Mouse (Mus musculus): ENCODE measurements at regions not wholly inside any gene's neighbourhood (a gene's known extent, or its start where the extent isn't known, plus 50 kb on each side); places are given as distances from the start of the nearest gene placed in this dataset.

DNA sequence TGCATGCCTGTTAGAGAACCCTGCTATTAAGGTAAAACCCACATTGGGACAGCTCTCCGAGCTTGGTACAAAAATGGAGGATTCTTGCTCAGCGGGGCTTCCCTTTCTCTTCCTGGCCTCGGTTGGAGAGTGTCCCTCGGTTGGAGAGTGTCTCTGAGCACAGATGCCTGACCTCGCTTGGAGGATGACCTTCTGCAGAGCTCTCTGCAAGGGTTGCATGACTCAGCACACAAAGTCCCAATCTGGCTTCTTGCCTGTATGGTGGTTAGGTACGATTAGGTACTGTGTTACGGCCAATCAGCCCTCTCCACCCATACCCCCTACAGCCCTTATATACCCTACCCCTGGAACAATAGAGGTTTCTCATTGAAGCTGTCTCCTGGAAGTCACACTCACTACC lies 177.1 kb upstream of the Rreb1 start:
- Histone ChIP-seq H3K4me3 (ENCODE audit: extremely low read depth, insufficient read depth, insufficient read length) (no peak overlapping the region), H3K27me3 (ENCODE audit: control insufficient read depth, insufficient read depth, low read length) (no peaks in the 10 kb centered on the region), H3K36me3 (ENCODE audit: control insufficient read depth, insufficient read depth, low read length) (no peaks in the 10 kb centered on the region), H3K27ac (ENCODE audit: insufficient read depth, low read length) (no peak overlapping the region), H3K4me1 (ENCODE audit: control insufficient read depth, insufficient read depth, insufficient read length) (no peaks in the 10 kb centered on the region; the same call in 1 of the 2 replicates)
- 76% methylated on average over 7 of the region's 7 CpGs for WGBS
- no peak for DNase-seq (ENCODE audit: low read depth in 1 of 2, low spot score in 2 of 2)
- TF ChIP-seq CTCF (IDR thresholded peaks at IDR 0.05; ENCODE audit: extremely low read depth, insufficient read depth, insufficient read length, insufficient replicate concordance) (no peak), POLR2A (IDR thresholded peaks at IDR 0.05; ENCODE audit: low read depth, low read length) (no peak)

DNA sequence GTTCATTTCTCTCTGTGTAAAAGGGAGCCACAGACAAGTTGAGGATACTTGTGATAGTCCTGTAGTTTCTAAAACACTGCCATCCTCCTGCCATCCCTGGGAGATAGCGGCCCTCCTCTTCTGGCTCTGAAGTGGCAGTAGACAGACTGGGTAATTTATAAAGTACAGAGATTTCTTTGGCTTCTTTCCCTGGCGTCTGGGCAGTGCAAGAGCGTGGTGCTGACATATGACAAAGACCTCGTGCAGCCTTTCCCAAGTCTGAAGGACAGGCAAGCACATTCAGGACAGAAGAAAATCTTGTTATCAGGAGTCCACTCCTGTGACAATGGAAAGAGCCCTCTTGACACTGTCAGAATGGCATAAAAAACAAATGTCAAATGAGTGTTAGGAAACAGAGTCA lies 175.9 kb upstream of the Rreb1 start:
- H3K4me3 ChIP-seq (ENCODE audit: extremely low read depth, insufficient read depth, insufficient read length): no peak overlapping the region
- 86% methylated on average over 4 of the region's 4 CpGs for WGBS
- no peaks in the 10 kb centered on the region for H3K27me3 ChIP-seq (ENCODE audit: control insufficient read depth, insufficient read depth, low read length)
- no peaks in the 10 kb centered on the region; the same call in 1 of the 2 replicates for H3K4me1 ChIP-seq (ENCODE audit: control insufficient read depth, insufficient read depth, insufficient read length)
- no peak overlapping the region for H3K27ac ChIP-seq (ENCODE audit: insufficient read depth, low read length)
- TF ChIP-seq CTCF (IDR thresholded peaks at IDR 0.05; ENCODE audit: extremely low read depth, insufficient read depth, insufficient read length, insufficient replicate concordance) (no peak), POLR2A (IDR thresholded peaks at IDR 0.05; ENCODE audit: low read depth, low read length) (no peak)
- H3K36me3 ChIP-seq (ENCODE audit: control insufficient read depth, insufficient read depth, low read length): no peaks in the 10 kb centered on the region
- DNase-seq (ENCODE audit: low read depth in 1 of 2, low spot score in 2 of 2): no peak

DNA sequence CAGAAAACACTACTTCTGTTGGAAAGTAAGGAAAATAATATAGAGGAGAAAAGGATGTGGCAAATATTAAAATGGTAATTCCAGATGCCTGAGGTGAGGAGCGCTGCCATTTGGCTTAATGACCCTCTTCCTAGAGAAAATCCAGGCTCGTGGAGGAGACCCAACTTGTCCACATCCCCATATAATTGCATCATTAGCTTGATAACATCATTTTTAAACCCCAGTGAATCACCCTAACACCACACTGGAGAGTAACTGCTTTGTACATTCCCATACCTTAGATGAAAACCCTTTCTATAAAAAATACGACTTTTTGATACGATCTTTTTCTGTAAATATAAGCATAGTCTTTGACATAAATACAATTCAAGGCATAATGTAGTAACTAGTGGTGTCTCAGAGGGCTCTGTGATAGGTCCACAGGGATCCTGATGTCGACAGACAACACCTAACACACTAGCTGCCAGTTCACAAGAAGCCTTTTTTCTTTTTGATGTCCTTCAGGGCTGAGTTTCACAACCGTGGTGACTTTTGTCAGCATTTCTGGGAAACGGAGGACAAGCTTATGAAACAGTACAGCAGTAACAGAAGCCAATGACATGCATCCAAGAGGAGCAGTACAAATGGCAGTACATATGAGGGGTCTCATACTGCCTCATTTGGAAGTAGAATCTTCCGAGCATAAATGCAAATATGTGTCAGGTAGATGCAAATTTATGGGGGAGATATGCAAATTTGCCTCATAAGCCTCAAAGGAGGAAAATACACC lies 174.8 kb upstream of the Rreb1 start:
- Histone ChIP-seq H3K4me1 (ENCODE audit: control insufficient read depth, insufficient read depth, insufficient read length) (no peaks in the 10 kb centered on the region), H3K27me3 (ENCODE audit: control insufficient read depth, insufficient read depth, low read length) (no peaks in the 10 kb centered on the region), H3K36me3 (ENCODE audit: control insufficient read depth, insufficient read depth, low read length) (no peaks in the 10 kb centered on the region), H3K4me3 (ENCODE audit: extremely low read depth, insufficient read depth, insufficient read length) (no peak overlapping the region), H3K27ac (ENCODE audit: insufficient read depth, low read length) (no peak overlapping the region)
- TF ChIP-seq CTCF (IDR thresholded peaks at IDR 0.05; ENCODE audit: extremely low read depth, insufficient read depth, insufficient read length, insufficient replicate concordance): no peak
- TF ChIP-seq POLR2A (IDR thresholded peaks at IDR 0.05; ENCODE audit: low read depth, low read length): no peak
- WGBS: 76% methylated on average over 8 of the region's 8 CpGs
- DNase-seq (ENCODE audit: low read depth in 1 of 2, low spot score in 2 of 2): no peak

DNA sequence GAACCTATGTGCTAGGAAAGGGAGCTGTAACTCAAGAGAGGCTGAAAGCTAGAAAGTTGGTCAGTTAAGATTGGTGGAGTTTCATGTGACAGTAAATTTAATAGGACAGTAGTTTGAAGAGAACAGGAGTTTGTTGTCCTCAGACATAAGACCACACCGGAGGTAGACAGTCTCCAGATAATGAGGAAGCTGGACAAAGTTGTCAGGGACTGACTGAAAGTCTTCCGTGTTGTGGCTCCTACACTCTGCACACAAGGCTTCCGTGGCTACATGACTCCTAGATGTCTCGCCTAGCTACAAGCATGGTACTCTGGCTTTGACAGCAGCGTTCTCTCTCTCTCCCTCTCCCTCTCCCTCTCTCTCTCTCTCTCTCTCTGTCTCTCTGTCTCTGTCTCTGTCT lies 171.9 kb upstream of the Rreb1 start:
- no peaks in the 10 kb centered on the region for H3K27me3 ChIP-seq (ENCODE audit: control insufficient read depth, insufficient read depth, low read length)
- H3K4me3 ChIP-seq (ENCODE audit: extremely low read depth, insufficient read depth, insufficient read length): no peak overlapping the region
- H3K36me3 ChIP-seq (ENCODE audit: control insufficient read depth, insufficient read depth, low read length): no peaks in the 10 kb centered on the region
- no peak for DNase-seq (ENCODE audit: low read depth in 1 of 2, low spot score in 2 of 2)
- no peaks in the 10 kb centered on the region for H3K4me1 ChIP-seq (ENCODE audit: control insufficient read depth, insufficient read depth, insufficient read length)
- no peak overlapping the region for H3K27ac ChIP-seq (ENCODE audit: insufficient read depth, low read length)
- no peak for TF ChIP-seq POLR2A (IDR thresholded peaks at IDR 0.05; ENCODE audit: low read depth, low read length)
- TF ChIP-seq CTCF (IDR thresholded peaks at IDR 0.05; ENCODE audit: extremely low read depth, insufficient read depth, insufficient read length, insufficient replicate concordance): no peak
- WGBS: 45% methylated on average over 5 of the region's 5 CpGs

DNA sequence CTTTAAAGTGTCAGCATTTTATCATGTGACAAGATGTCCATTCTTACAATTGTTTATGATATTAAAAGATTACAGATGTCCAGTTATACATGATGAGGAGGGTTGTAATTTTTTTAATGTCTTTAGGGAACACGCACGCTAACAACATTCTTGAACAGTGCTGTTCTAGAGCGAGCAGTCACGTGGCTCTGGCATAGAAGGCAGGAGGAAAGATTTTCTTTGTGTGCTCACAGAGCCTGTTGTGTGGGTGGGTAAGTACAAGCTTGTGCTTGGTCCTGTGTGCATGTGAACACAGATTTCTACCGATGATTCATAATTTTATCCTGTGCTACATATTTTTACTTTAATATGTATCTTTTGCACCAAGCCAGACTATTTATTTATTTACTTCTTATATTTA lies 169.1 kb upstream of the Rreb1 start:
- TF ChIP-seq POLR2A (IDR thresholded peaks at IDR 0.05; ENCODE audit: low read depth, low read length) (no peak), CTCF (IDR thresholded peaks at IDR 0.05; ENCODE audit: extremely low read depth, insufficient read depth, insufficient read length, insufficient replicate concordance) (no peak)
- no peak overlapping the region for H3K27ac ChIP-seq (ENCODE audit: insufficient read depth, low read length)
- no peaks in the 10 kb centered on the region for H3K4me1 ChIP-seq (ENCODE audit: control insufficient read depth, insufficient read depth, insufficient read length)
- no peaks in the 10 kb centered on the region for H3K27me3 ChIP-seq (ENCODE audit: control insufficient read depth, insufficient read depth, low read length)
- DNase-seq (ENCODE audit: low read depth in 1 of 2, low spot score in 2 of 2): no peak
- 88% methylated on average over 5 of the region's 5 CpGs for WGBS
- H3K4me3 ChIP-seq (ENCODE audit: extremely low read depth, insufficient read depth, insufficient read length): no peak overlapping the region
- no peaks in the 10 kb centered on the region for H3K36me3 ChIP-seq (ENCODE audit: control insufficient read depth, insufficient read depth, low read length)

DNA sequence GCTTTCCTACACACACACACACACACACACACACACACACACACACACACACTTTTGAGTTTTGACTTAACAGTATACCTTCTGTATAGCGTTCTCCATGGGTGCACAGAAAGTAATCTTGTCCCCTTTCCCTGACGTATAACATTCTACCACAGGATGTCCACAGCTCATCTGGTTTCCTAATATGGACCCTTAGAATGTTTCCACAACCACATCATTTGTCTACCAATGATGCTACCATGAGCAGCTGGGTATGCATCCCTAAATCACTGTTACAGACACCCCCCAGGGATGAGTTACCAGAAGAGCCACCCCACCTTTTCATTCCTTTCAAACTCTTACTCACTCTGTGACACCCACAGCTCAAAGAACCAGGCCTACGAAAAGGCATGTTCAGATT lies 166.8 kb upstream of the Rreb1 start:
- Histone ChIP-seq H3K4me3 (ENCODE audit: extremely low read depth, insufficient read depth, insufficient read length) (no peak overlapping the region), H3K27ac (ENCODE audit: insufficient read depth, low read length) (no peak overlapping the region), H3K36me3 (ENCODE audit: control insufficient read depth, insufficient read depth, low read length) (no peaks in the 10 kb centered on the region), H3K4me1 (ENCODE audit: control insufficient read depth, insufficient read depth, insufficient read length) (no peaks in the 10 kb centered on the region), H3K27me3 (ENCODE audit: control insufficient read depth, insufficient read depth, low read length) (no peaks in the 10 kb centered on the region)
- no peak for TF ChIP-seq CTCF (IDR thresholded peaks at IDR 0.05; ENCODE audit: extremely low read depth, insufficient read depth, insufficient read length, insufficient replicate concordance)
- no peak for TF ChIP-seq POLR2A (IDR thresholded peaks at IDR 0.05; ENCODE audit: low read depth, low read length)
- DNase-seq (ENCODE audit: low read depth in 1 of 2, low spot score in 2 of 2): no peak
- 73% methylated on average over 3 of the region's 3 CpGs for WGBS

DNA sequence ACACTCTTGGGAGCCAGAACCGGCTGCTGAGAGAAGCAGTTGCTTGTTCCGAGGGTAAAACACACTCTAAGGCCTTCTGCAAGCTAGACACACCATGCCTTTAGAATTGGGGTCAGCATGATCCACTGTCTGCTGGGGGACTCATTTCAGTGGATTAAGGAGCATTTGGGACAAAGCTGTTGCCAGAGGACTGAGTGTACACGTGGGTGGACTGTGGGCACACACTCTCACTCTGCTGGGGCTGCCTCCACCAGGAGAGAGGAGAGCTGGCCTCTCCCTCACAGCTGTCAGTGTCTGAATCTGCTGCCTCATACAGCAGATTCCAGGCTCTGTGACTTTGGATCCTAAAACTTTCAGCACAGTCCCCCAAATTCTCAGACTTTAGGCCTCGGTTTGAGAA lies 161.2 kb upstream of the Rreb1 start:
- no peaks in the 10 kb centered on the region for H3K27me3 ChIP-seq (ENCODE audit: control insufficient read depth, insufficient read depth, low read length)
- H3K4me3 ChIP-seq (ENCODE audit: extremely low read depth, insufficient read depth, insufficient read length): no peak overlapping the region
- 83% methylated on average over 4 of the region's 4 CpGs for WGBS
- H3K4me1 ChIP-seq (ENCODE audit: control insufficient read depth, insufficient read depth, insufficient read length): peaks cover 11% of the 10 kb centered on the region; the same call in 1 of the 2 replicates
- no peak for DNase-seq (ENCODE audit: low read depth in 1 of 2, low spot score in 2 of 2)
- no peaks in the 10 kb centered on the region for H3K36me3 ChIP-seq (ENCODE audit: control insufficient read depth, insufficient read depth, low read length)
- no peak overlapping the region for H3K27ac ChIP-seq (ENCODE audit: insufficient read depth, low read length)
- TF ChIP-seq POLR2A (IDR thresholded peaks at IDR 0.05; ENCODE audit: low read depth, low read length) (no peak), CTCF (IDR thresholded peaks at IDR 0.05; ENCODE audit: extremely low read depth, insufficient read depth, insufficient read length, insufficient replicate concordance) (no peak)
